Mouse (Mus musculus) myocyte (in vitro differentiated cells): ENCODE data around the gene Atl2.

Experiments
- MYOD1 ChIP-seq, 3 experiments: IDR thresholded peaks; one replicate each; pipeline ENCODE4 v1.6.1; 2011; ENCODE audit warnings: control low read depth in 2 of 3, low read depth in 2 of 3, mild to moderate bottlenecking in 2 of 3, moderate library complexity in 1 of 3; ENCODE audit not compliant: insufficient read length in 2 of 3, control insufficient read depth in 1 of 3
- REST ChIP-seq: IDR thresholded peaks from one replicate; pipeline ENCODE4 v1.6.1; 2011; ENCODE audit warnings: mild to moderate bottlenecking, control low read depth, moderate library complexity; ENCODE audit not compliant: insufficient read depth, insufficient read length

- TF ChIP-seq MYOD1 (IDR thresholded peaks at IDR 0.05; ENCODE audit: control insufficient read depth in 1 of 3, insufficient read length in 2 of 3, low read depth in 2 of 3) (no peak), REST (no peak)
These were observed 15.8 kb upstream of the Atl2 start for GRCm38 (mm10) chr17:79911718-79912117.
